Mouse (Mus musculus): Measurements from ENCODE around the gene Wfikkn2. TPM values are rescaled to one million over a fixed set of nuclear protein-coding genes. Genes with fewer than 3 reads are reported as not detected.
A peak's percentile ranks its signal among the peaks of the same experiment; 100 is the strongest.

The Wfikkn2 gene
- polyA plus RNA-seq, 1 experiment from 2014 or later = 3.4 TPM

DNA sequence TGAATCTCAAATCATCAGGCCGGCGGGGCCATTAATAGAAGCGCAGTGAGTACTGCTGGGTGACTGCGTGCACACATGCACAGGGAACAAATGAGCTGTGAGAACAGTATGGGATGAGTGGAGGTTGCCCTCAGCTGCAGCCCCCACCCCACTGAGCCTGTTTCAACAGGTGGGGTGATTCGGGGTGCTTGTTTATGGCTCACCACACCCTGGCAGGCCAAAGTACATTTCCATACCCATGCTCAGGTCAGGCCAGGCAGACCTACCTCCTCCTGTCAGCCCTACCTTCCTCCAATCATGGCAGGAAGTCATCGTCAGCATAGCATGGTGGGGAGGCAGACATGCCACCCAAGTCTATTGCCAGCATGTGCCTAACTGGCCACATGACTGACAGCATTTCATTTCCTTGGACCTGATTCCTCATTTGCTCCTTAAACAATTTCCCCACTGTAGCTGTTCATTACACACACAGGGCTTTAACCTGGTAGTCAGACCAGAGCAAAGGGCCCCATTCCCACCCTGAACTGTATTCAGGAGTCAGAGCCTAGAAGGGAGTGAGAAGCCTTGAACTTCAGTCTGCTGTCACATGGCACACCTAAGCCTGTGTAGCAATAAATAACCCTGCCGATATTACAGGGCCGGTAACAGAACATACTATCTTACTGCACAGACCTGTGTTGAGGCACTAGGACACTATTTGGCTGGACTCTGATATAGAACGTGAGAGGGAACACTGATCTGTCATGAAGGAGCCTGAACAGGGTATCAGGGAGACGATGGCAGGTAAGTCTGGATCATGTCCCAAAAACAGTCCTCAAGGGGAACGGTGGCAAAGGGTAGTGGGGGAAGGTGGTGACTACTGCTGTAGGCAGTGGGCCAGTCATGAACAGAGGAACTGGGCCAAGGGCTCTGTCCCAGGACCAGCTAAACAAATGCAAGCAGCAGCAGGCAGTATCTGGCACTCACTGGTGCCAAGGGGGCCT is 35.7 kb upstream of the Wfikkn2 start, which contains the start of gene Gm21885:
Gm21885 (plus strand) TSS at position 675 of the 983 bp plus-strand sequence.
- Histone ChIP-seq H3K4me3 (replicated peaks; ENCODE audit: low read length) (no peak within 1 kb of the TSS), H3K27ac (ENCODE audit: low read length) (peak within 1 kb of the TSS; percentile 43), H3K4me2 (ENCODE audit: low read depth, low read length) (no peak within 1 kb of the TSS), H3K36me3 (ENCODE audit: control insufficient read depth, insufficient read depth, low read length) (no peaks in the 10 kb centered on the region), H3K9me3 (replicated peaks; ENCODE audit: control insufficient read depth, low read length) (no peaks in the 10 kb centered on the region), H3K4me1 (ENCODE audit: control insufficient read depth, insufficient read depth, low read length) (peaks cover 16% of the 10 kb centered on the region), H3K27me3 (ENCODE audit: control insufficient read depth, insufficient read depth, low read length) (no peaks in the 10 kb centered on the region), H3K9ac (ENCODE audit: low read length) (no peak within 1 kb of the TSS)
- 68% methylated on average over 11 of the region's 11 CpGs for WGBS
- peak; percentile 45; the same call in 1 of the 2 replicates for ATAC-seq (ENCODE audit: insufficient read depth, low FRiP score)

DNA sequence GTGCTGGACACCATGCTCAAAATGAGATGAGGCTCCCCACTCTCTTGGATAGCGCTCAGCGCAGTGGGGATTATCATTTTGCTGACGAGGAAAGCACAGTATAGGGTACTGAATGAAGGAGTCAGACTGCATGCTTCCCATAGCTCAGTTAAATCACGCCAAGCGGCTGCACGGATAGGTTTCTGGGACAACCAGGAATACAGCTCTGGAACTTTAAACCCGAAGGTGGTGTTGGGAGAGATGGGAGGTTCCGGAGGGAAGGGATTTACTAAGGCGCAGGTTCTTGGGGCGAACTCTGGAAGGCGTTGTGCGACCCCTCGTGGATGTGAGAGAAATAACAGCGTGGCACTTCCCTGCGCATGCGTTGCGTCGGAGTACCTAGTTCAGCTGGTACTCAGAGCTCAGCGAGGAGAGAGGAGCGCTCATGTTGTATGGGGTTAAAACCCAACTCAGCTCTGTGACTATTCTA is 31.1 kb upstream of the Wfikkn2 start:
- Histone ChIP-seq H3K4me3 (replicated peaks; ENCODE audit: low read length) (peak overlapping the region; percentile 48), H3K9ac (ENCODE audit: low read length) (peak overlapping the region; percentile 63), H3K27ac (ENCODE audit: low read length) (no peak overlapping the region), H3K4me1 (ENCODE audit: control insufficient read depth, insufficient read depth, low read length) (peaks cover 28% of the 10 kb centered on the region), H3K27me3 (ENCODE audit: control insufficient read depth, insufficient read depth, low read length) (no peaks in the 10 kb centered on the region), H3K36me3 (ENCODE audit: control insufficient read depth, insufficient read depth, low read length) (no peaks in the 10 kb centered on the region), H3K4me2 (ENCODE audit: low read depth, low read length) (peak overlapping the region; percentile 82), H3K9me3 (replicated peaks; ENCODE audit: control insufficient read depth, low read length) (no peaks in the 10 kb centered on the region)
- peak; percentile 44; the same call in 1 of the 2 replicates for ATAC-seq (ENCODE audit: insufficient read depth, low FRiP score)
- 7% methylated on average over 20 of the region's 20 CpGs for WGBS

DNA sequence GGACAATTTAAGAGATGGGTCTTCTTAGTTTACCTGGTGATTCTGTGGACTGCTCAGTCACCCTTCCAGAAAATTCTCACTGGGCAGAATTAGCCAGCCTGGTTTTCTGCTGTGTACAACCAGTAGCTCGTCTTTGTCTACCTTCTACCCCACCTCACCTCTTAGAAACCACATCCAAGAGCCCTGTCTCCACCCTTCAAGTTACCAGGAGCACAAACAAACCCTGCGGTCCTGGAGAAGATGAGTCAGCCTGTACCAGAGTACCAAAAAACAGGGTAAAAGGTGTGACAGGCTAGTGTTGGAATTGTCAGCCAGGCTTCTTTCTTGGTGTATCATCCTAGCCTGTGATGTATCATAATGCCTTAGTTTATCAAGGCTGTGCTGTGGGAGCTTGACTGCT is 29.9 kb upstream of the Wfikkn2 start:
- WGBS = 69% methylated on average over 2 of the region's 2 CpGs
- H3K4me2 ChIP-seq (ENCODE audit: low read depth, low read length) = no peak overlapping the region
- no peaks in the 10 kb centered on the region for H3K36me3 ChIP-seq (ENCODE audit: control insufficient read depth, insufficient read depth, low read length)
- H3K27ac ChIP-seq (ENCODE audit: low read length) = no peak overlapping the region
- no peak overlapping the region for H3K4me3 ChIP-seq (replicated peaks; ENCODE audit: low read length)
- no peaks in the 10 kb centered on the region for H3K9me3 ChIP-seq (replicated peaks; ENCODE audit: control insufficient read depth, low read length)
- peaks cover 22% of the 10 kb centered on the region for H3K4me1 ChIP-seq (ENCODE audit: control insufficient read depth, insufficient read depth, low read length)
- no peak for ATAC-seq (ENCODE audit: insufficient read depth, low FRiP score)
- H3K27me3 ChIP-seq (ENCODE audit: control insufficient read depth, insufficient read depth, low read length) = no peaks in the 10 kb centered on the region
- H3K9ac ChIP-seq (ENCODE audit: low read length) = no peak overlapping the region

DNA sequence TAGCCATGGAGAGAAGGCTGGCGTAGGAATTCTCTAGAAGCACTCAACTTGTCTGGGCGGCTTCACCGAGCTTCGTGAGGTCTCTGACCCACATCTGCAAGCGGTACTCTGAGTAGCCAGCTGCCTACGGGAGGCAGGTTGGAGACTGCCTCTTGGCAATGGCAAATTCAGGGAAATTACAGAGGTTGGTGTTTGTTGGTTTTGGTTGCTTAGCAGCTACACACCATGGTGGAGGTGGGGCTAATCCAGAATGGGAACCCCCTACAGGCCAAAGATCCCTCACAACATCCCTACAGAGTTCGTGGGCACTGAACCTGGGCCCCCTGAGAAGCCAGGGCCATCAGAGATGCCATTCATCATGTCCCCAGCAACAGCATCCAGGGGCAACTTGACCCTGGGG is 29.4 kb upstream of the Wfikkn2 start:
- H3K27ac ChIP-seq (ENCODE audit: low read length) = peak overlapping the region; percentile 77; the same call in 1 of the 2 replicates
- H3K36me3 ChIP-seq (ENCODE audit: control insufficient read depth, insufficient read depth, low read length) = no peaks in the 10 kb centered on the region
- no peaks in the 10 kb centered on the region for H3K27me3 ChIP-seq (ENCODE audit: control insufficient read depth, insufficient read depth, low read length)
- H3K4me3 ChIP-seq (replicated peaks; ENCODE audit: low read length) = no peak overlapping the region
- H3K9me3 ChIP-seq (replicated peaks; ENCODE audit: control insufficient read depth, low read length) = no peaks in the 10 kb centered on the region
- no peak for ATAC-seq (ENCODE audit: insufficient read depth, low FRiP score)
- no peak overlapping the region for H3K4me2 ChIP-seq (ENCODE audit: low read depth, low read length)
- no peak overlapping the region for H3K9ac ChIP-seq (ENCODE audit: low read length)
- 81% methylated on average over 7 of the region's 7 CpGs for WGBS
- peaks cover 20% of the 10 kb centered on the region for H3K4me1 ChIP-seq (ENCODE audit: control insufficient read depth, insufficient read depth, low read length)

DNA sequence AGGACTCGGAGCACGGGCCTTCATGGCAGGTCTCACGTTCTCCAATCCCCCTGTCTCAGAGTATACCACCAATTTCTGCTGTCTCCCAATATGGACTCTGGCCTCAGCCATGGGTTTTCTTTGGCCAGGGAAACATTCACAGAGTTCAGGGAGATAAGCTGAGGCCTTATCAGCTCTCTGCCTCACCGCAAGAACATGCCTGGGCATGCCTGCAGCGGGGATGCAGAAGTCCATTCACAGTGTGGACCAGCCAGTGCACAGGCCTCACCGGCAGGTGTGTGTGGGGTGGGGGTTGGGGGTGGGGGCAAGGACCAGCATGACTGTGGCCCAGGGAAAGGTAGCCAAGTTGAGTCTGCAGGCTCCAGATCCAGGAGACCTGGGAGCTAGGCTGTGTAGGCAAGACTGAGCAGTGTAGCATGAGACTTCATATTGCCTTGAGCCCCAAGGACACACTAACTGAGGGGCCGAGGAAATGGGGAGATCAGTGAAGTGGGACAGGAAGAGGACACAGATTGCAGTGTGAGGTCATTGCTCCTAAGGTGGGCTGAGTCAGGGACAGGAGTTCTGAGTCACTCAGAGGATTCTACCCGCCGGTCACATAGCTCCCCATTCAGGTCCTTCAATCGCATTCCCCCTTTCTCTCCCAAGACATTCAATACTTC is 28.5 kb upstream of the Wfikkn2 start:
- Histone ChIP-seq H3K36me3 (ENCODE audit: control insufficient read depth, insufficient read depth, low read length) (no peaks in the 10 kb centered on the region), H3K4me3 (replicated peaks; ENCODE audit: low read length) (no peak overlapping the region), H3K9ac (ENCODE audit: low read length) (peak overlapping the region; percentile 29; the same call in 1 of the 2 replicates), H3K4me1 (ENCODE audit: control insufficient read depth, insufficient read depth, low read length) (peaks cover 20% of the 10 kb centered on the region), H3K4me2 (ENCODE audit: low read depth, low read length) (no peak overlapping the region), H3K9me3 (replicated peaks; ENCODE audit: control insufficient read depth, low read length) (no peaks in the 10 kb centered on the region), H3K27me3 (ENCODE audit: control insufficient read depth, insufficient read depth, low read length) (no peaks in the 10 kb centered on the region), H3K27ac (ENCODE audit: low read length) (peak overlapping the region; percentile 77)
- 66% methylated on average over 10 of the region's 10 CpGs for WGBS
- ATAC-seq (ENCODE audit: insufficient read depth, low FRiP score) = peak; percentile 84; the same call in 1 of the 2 replicates

DNA sequence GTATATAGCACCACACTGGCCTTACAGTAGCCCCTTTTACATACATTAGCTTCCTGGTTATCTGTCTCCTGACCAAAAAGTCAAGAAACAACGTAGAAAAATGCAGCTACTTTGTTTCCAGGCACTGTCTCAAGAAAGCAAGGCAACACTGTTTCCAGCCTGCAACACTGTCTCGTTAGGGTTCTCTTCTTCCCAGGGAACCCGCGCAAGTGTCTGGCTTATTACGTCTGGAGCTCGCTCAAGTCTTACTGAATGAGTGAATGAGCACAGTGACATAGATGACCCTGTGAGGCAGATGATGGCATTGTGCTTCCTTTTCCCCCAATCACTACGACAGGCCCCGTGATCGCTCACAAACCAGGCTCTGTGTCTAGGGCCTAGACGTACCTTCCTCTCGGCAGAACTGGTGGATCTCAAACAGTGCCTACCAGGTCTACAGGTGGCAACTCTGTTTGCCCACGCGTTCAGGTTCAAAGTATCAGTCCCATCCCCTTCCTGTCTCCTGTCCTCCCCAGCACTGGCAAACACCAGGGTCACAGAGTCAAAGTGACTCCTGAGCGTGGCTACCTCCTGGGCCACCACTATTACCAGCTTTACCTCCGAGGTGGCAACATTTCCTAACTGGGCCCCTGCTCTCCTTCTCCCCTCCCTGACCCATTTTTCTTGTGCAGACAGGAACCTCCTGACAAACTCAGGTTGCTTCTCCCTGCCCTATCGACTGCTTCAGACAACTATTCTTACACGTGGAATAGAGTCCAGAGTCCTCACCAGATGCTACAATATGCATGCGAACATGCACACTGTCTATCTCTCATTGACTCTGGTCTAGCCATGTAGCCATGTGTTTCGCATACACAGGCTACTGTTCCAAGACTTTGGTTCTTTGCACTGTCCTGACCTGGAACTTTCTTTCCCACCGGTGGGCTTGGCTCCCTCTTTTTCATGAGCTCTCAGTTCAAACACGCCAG is 27.4 kb upstream of the Wfikkn2 start:
- Histone ChIP-seq H3K27ac (ENCODE audit: low read length) (peak overlapping the region; percentile 77; the same call in 1 of the 2 replicates), H3K4me1 (ENCODE audit: control insufficient read depth, insufficient read depth, low read length) (peaks cover 20% of the 10 kb centered on the region), H3K27me3 (ENCODE audit: control insufficient read depth, insufficient read depth, low read length) (no peaks in the 10 kb centered on the region), H3K4me3 (replicated peaks; ENCODE audit: low read length) (no peak overlapping the region), H3K9ac (ENCODE audit: low read length) (no peak overlapping the region), H3K4me2 (ENCODE audit: low read depth, low read length) (no peak overlapping the region), H3K9me3 (replicated peaks; ENCODE audit: control insufficient read depth, low read length) (no peaks in the 10 kb centered on the region), H3K36me3 (ENCODE audit: control insufficient read depth, insufficient read depth, low read length) (no peaks in the 10 kb centered on the region)
- ATAC-seq (ENCODE audit: insufficient read depth, low FRiP score) = no peak
- 79% methylated on average over 21 of the region's 21 CpGs for WGBS

DNA sequence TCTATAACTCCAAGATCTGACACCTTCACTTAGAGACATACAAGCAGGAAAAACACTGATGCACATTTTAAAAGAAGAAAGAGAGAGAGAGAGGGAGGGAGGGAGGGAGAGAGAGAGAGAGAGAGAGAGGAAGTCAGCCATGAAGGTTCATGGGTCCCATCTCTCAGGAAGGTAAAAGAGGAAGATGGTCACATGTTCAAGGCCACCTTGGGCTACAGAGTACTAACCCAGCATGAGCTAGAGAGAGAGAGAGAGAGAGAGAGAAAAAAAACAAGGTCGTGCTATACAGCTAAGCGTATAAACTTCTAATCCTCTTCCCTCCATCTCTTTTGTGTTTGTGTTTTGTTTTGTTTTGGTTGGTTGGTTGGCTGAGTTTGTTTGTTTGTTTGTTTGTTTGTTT is 25.2 kb upstream of the Wfikkn2 start:
- WGBS = 92% methylated on average over 2 of the region's 2 CpGs
- H3K9ac ChIP-seq (ENCODE audit: low read length) = no peak overlapping the region
- H3K36me3 ChIP-seq (ENCODE audit: control insufficient read depth, insufficient read depth, low read length) = no peaks in the 10 kb centered on the region
- peaks cover 12% of the 10 kb centered on the region; the same call in 1 of the 2 replicates for H3K4me1 ChIP-seq (ENCODE audit: control insufficient read depth, insufficient read depth, low read length)
- no peak overlapping the region for H3K4me2 ChIP-seq (ENCODE audit: low read depth, low read length)
- no peaks in the 10 kb centered on the region for H3K27me3 ChIP-seq (ENCODE audit: control insufficient read depth, insufficient read depth, low read length)
- ATAC-seq (ENCODE audit: insufficient read depth, low FRiP score) = no peak
- H3K9me3 ChIP-seq (replicated peaks; ENCODE audit: control insufficient read depth, low read length) = no peaks in the 10 kb centered on the region
- no peak overlapping the region for H3K4me3 ChIP-seq (replicated peaks; ENCODE audit: low read length)
- H3K27ac ChIP-seq (ENCODE audit: low read length) = no peak overlapping the region

DNA sequence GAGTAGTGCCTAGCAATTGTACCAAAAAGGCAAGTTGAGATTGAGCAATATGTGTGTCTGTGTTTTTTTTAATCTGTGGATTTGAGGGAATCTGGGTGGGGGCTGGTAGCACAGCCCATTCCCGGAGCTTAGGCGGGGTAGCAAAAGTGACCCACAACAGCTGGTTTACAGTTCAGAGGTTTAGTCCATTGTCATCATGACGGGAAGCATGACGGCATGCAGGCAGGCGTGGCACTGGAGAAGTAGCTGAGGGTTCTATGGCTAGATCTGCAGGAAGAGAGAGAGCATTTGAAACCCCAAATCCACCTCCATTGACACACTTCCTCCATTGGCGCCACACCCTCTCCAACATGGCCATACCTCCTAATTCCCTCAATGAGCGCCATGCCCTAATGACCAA is 24.1 kb upstream of the Wfikkn2 start:
- Histone ChIP-seq H3K4me3 (replicated peaks; ENCODE audit: low read length) (no peak overlapping the region), H3K4me1 (ENCODE audit: control insufficient read depth, insufficient read depth, low read length) (peaks cover 14% of the 10 kb centered on the region), H3K36me3 (ENCODE audit: control insufficient read depth, insufficient read depth, low read length) (no peaks in the 10 kb centered on the region), H3K27me3 (ENCODE audit: control insufficient read depth, insufficient read depth, low read length) (no peaks in the 10 kb centered on the region), H3K27ac (ENCODE audit: low read length) (no peak overlapping the region), H3K9ac (ENCODE audit: low read length) (no peak overlapping the region), H3K9me3 (replicated peaks; ENCODE audit: control insufficient read depth, low read length) (no peaks in the 10 kb centered on the region), H3K4me2 (ENCODE audit: low read depth, low read length) (no peak overlapping the region)
- WGBS = 78% methylated on average over 7 of the region's 7 CpGs
- no peak for ATAC-seq (ENCODE audit: insufficient read depth, low FRiP score)

Data from stomach, embryonic 16.5 days (tissue).